Mouse (Mus musculus): ENCODE data around the gene Gata5.

- TF ChIP-seq TAL1 (IDR thresholded peaks at IDR 0.05; ENCODE audit: low read length) = no peak
- TF ChIP-seq MAFK (IDR thresholded peaks at IDR 0.05; ENCODE audit: borderline replicate concordance, low read depth, low read length) = no peak
Measured at GRCm38 (mm10) chr2:180300771-180301170, 33.7 kb downstream of the Gata5 start.

All from MEL (cell line).